Mouse (Mus musculus) limb, embryonic 12.5 days (tissue): ENCODE data around the gene Zfp691. TPM values are rescaled to one million over a fixed set of nuclear protein-coding genes. Genes with fewer than 3 reads are reported as not detected.
A peak's percentile ranks its signal among the peaks of the same experiment; 100 is the strongest.

ENCODE experiments used
- ATAC-seq: fragments of 200-750 bp; cut with Nextera tagmentation; 2 replicates; pipeline ENCODE4 v1.8.0; 2017; ENCODE audit warnings: low read depth, moderate TSS enrichment; ENCODE audit not compliant: insufficient number of reproducible peaks, insufficient read depth, low FRiP score, low TSS enrichment
- H3K27ac ChIP-seq: fragments of 300-500 bp; sonication (generic); 2 replicates; pipeline ENCODE4 v1.5.1; 2016; ENCODE audit warnings: mild to moderate bottlenecking, moderate library complexity
- H3K27me3 ChIP-seq: fragments of 300-500 bp; sonication (generic); 2 replicates; pipeline ENCODE4 v1.6.1; 2016; ENCODE audit warnings: mild to moderate bottlenecking, moderate library complexity
- H3K36me3 ChIP-seq: fragments of 300-500 bp; sonication (generic); 2 replicates; pipeline ENCODE4 v1.6.1; 2016; ENCODE audit warnings: mild to moderate bottlenecking, moderate library complexity
- H3K4me1 ChIP-seq: fragments of 300-500 bp; sonication (generic); replicated peaks from 2 replicates; pipeline ENCODE4 v1.6.1; 2016
- H3K4me2 ChIP-seq: fragments of 300-500 bp; sonication (generic); 2 replicates; pipeline ENCODE4 v1.6.1; 2016; ENCODE audit warnings: mild to moderate bottlenecking, moderate library complexity
- H3K4me3 ChIP-seq: fragments of 300-500 bp; sonication (generic); replicated peaks from 2 replicates; pipeline ENCODE4 v1.5.1; 2016; ENCODE audit warnings: mild to moderate bottlenecking
- H3K9ac ChIP-seq: fragments of 300-500 bp; sonication (generic); replicated peaks from 2 replicates; pipeline ENCODE4 v1.6.1; 2016; ENCODE audit warnings: mild to moderate bottlenecking, moderate library complexity
- H3K9me3 ChIP-seq: fragments of 300-500 bp; sonication (generic); 2 replicates; pipeline ENCODE4 v1.6.1; 2016; ENCODE audit warnings: mild to moderate bottlenecking, moderate library complexity
- WGBS: fragments of 180-500 bp; shearing (Covaris S2); methylation state at CpG from one replicate; pipeline ENCODE4 v1.1.7; 2016; 5-methylcytosine and 5-hydroxymethylcytosine counted together
- polyA plus RNA-seq: library from polyadenylated mRNA; unstranded; fragments of >200 nt; fragmentation: Nextera tagmentation; extraction: Ambion mirVana; gene quantifications from 2 replicates; pipeline ENCODE4 v1.2.1, GENCODE M21; 2016

The Zfp691 gene
- polyA plus RNA-seq, 1 experiment from 2014 or later = 8.4 TPM

DNA sequence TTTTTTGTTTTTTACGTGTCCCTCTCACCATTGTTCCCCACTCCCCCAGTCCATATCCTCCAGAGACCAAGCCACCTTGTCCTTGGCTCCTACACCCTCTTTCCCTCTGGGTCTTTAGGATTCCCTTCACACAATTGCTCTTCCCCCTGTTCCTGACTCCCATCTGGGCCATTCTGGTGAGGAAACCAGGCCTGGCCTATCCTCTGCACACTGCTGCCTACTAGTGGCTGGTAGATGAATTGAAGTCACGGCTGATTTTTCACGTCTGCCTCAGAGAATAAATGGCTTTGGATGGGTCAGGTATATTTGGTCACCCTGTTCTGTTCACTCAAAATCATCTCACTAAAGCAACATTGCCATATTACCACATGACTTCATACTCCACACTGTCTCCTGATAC, 33.9 kb downstream of the Zfp691 start:
- ATAC-seq = no peak
- no peak overlapping the region for H3K9ac ChIP-seq
- H3K4me2 ChIP-seq = no peak overlapping the region
- H3K36me3 ChIP-seq = peaks cover 29% of the 10 kb centered on the region
- H3K4me3 ChIP-seq = no peak overlapping the region
- no peak overlapping the region for H3K27ac ChIP-seq
- no peaks in the 10 kb centered on the region for H3K27me3 ChIP-seq
- 41% methylated on average over 3 of the region's 3 CpGs for WGBS
- H3K9me3 ChIP-seq = no peaks in the 10 kb centered on the region
- H3K4me1 ChIP-seq = peaks cover 10% of the 10 kb centered on the region; the same call in 1 of the 2 replicates

DNA sequence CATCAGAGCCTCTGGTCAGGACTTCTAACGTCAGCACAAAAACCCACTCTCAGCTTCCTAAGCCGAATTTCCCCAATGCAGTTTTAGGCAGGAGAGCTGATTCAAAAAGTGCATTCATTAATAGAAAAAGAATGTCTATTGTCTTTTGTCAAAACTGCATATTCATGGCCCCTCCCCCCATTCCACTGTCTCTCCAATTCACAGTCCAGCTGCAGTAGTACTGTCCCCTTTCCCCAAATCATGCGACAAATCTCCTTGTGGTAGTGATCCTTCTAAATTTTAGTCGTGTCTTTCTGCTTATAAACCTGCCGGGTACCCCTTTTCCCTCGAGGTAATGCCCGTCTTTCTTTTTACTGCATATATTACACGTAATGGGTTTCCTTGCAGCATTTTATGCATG, 35.2 kb downstream of the Zfp691 start:
- no peak for ATAC-seq
- Histone ChIP-seq H3K36me3 (peaks cover 42% of the 10 kb centered on the region), H3K27me3 (no peaks in the 10 kb centered on the region), H3K4me2 (peak overlapping the region; percentile 42), H3K9ac (no peak overlapping the region), H3K9me3 (no peaks in the 10 kb centered on the region), H3K4me3 (no peak overlapping the region), H3K27ac (no peak overlapping the region), H3K4me1 (peaks cover 9% of the 10 kb centered on the region; the same call in 1 of the 2 replicates)
- WGBS = 68% methylated on average over 8 of the region's 8 CpGs

DNA sequence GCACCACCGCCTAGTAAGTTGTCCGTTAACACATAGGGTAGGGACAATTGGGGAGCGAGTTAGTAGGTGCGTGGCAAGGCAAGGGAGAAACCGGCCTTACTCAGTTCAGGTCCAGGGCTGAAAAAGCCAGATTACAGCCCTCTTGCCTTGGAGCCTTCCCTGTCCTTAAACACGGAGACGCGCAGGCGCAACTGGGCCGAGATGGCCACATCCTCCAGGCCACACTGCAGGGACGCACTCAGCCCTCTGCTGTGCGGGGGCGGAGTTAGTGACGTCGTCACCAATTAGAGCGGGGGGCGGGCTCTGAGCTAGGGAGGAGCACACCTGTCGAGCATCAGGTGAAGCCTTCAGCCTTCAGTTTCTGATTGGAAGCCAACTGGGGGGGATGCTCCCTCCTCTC, 35.8 kb downstream of the Zfp691 start:
- Histone ChIP-seq H3K9me3 (no peaks in the 10 kb centered on the region), H3K36me3 (peaks cover 48% of the 10 kb centered on the region), H3K4me2 (peak overlapping the region; percentile 42), H3K27me3 (no peaks in the 10 kb centered on the region), H3K4me1 (peaks cover 9% of the 10 kb centered on the region; the same call in 1 of the 2 replicates), H3K4me3 (0 out of 2 replicates have a peak overlapping the region, but pooled peaks have one; percentile 13), H3K27ac (peak overlapping the region; percentile 64; the same call in 1 of the 2 replicates), H3K9ac (no peak overlapping the region)
- no peak; the same call in 1 of the 2 replicates for ATAC-seq
- 9% methylated on average over 18 of the region's 18 CpGs for WGBS

DNA sequence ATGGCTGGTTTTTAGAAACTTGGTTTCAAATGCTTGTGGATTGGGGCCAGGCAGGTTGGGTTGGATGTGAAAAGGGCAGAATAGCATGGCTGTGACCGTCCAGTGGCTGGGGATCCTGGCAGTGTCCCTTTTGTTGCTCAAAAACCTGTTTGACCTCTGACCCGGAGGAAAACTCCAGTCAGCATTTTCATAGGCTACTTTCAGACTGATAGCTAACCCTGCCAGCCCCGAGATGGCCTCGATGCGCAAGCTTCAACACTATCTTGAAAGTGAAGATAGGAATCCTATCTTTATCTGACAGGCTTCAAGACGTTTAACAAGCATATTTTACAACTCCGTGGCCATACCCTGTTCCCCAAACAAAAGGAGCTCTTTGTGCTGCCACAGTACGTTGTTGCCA, 36.7 kb downstream of the Zfp691 start:
- Histone ChIP-seq H3K4me2 (no peak overlapping the region), H3K36me3 (peaks cover 57% of the 10 kb centered on the region), H3K27ac (peak overlapping the region; percentile 42; the same call in 1 of the 2 replicates), H3K9me3 (no peaks in the 10 kb centered on the region), H3K9ac (no peak overlapping the region), H3K27me3 (no peaks in the 10 kb centered on the region), H3K4me3 (no peak overlapping the region), H3K4me1 (peaks cover 9% of the 10 kb centered on the region; the same call in 1 of the 2 replicates)
- ATAC-seq = no peak
- 81% methylated on average over 8 of the region's 8 CpGs for WGBS

DNA sequence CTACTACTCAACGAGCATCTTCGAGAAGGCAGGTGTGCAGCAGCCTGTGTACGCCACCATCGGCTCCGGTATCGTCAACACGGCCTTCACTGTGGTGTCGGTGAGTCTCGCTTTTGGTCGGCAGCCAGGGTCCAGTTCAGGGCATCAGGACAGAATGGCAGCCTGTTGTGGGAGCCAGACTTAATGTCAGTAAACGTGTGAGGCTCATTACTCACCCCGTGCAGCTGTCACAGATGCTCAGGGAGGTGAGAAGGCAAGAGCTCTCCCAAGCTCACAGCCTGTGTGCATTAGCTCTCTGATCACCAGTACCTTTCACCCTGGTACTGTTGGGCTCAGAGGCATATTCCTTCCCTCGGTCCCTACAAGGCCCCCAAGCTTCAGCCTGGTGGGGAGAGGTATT, 40.1 kb downstream of the Zfp691 start:
- no peak for ATAC-seq
- no peaks in the 10 kb centered on the region for H3K9me3 ChIP-seq
- H3K27me3 ChIP-seq = no peaks in the 10 kb centered on the region
- peaks cover 9% of the 10 kb centered on the region; the same call in 1 of the 2 replicates for H3K4me1 ChIP-seq
- H3K4me3 ChIP-seq = no peak overlapping the region
- H3K27ac ChIP-seq = no peak overlapping the region
- no peak overlapping the region for H3K9ac ChIP-seq
- H3K36me3 ChIP-seq = peaks cover 91% of the 10 kb centered on the region
- no peak overlapping the region for H3K4me2 ChIP-seq
- WGBS = 91% methylated on average over 13 of the region's 13 CpGs

DNA sequence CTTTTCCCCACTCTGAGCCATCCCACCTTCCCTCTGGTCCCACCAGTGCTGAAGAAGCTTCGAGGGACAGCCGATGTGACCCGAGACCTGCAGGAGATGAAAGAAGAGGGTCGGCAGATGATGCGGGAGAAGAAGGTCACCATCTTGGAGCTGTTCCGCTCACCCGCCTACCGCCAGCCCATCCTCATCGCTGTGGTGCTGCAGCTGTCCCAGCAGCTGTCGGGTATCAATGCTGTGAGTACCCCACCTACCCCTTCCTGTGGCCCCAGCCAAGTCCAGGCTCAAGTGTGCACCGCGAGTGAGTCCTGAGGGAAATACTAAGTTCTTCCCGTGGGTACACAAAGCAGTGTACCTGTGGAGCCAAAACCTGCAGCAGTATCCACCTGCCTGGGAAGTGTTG, 40.7 kb downstream of the Zfp691 start:
- H3K27ac ChIP-seq = no peak overlapping the region
- peaks cover 9% of the 10 kb centered on the region; the same call in 1 of the 2 replicates for H3K4me1 ChIP-seq
- no peak overlapping the region for H3K4me3 ChIP-seq
- 93% methylated on average over 13 of the region's 13 CpGs for WGBS
- no peak for ATAC-seq
- no peak overlapping the region for H3K4me2 ChIP-seq
- peaks cover 96% of the 10 kb centered on the region for H3K36me3 ChIP-seq
- no peaks in the 10 kb centered on the region for H3K9me3 ChIP-seq
- H3K27me3 ChIP-seq = no peaks in the 10 kb centered on the region
- H3K9ac ChIP-seq = no peak overlapping the region

DNA sequence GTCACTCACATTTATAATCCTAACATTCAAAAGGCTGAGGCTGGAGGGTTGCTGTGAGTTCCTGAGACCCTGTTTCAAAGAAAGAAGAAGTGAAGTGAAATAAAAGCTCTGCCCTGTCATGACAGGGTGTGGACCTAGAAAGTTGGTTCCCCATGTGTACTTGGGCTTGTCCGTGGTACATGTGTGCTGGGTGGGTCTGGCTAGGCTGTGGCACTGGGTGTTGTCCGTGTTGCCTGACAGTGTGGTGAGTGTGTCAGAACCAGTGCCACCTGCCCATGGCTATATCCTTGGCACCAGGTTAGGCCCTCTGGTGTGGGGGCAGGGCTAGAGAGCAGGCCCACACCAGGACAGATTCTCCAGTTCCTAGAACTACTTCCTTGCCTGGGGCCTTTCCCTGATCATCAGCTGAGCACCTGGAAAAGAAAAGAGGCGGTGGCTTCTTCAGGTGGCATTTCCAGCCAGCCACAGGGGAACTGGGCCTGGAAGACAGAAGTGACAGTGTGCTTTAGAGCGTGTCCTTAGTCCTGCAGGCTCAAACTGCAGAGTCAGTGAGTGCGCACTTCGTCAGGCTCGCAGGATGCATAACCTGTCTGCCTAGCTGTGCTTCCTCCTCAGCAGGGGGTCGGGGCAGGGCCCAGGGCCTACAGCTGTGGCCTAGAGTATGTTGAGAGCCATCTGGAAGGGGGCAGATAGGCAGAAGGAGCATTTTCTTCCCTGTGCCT, 42.6 kb downstream of the Zfp691 start:
- no peak for ATAC-seq
- WGBS = 86% methylated on average over 8 of the region's 8 CpGs
- no peak overlapping the region for H3K27ac ChIP-seq
- 0 out of 2 replicates have a peak, but pooled peaks cover 4% of the 10 kb centered on the region for H3K4me1 ChIP-seq
- peaks cover 99% of the 10 kb centered on the region for H3K36me3 ChIP-seq
- no peaks in the 10 kb centered on the region for H3K27me3 ChIP-seq
- H3K4me3 ChIP-seq = no peak overlapping the region
- H3K9me3 ChIP-seq = no peaks in the 10 kb centered on the region
- no peak overlapping the region for H3K9ac ChIP-seq
- H3K4me2 ChIP-seq = no peak overlapping the region

DNA sequence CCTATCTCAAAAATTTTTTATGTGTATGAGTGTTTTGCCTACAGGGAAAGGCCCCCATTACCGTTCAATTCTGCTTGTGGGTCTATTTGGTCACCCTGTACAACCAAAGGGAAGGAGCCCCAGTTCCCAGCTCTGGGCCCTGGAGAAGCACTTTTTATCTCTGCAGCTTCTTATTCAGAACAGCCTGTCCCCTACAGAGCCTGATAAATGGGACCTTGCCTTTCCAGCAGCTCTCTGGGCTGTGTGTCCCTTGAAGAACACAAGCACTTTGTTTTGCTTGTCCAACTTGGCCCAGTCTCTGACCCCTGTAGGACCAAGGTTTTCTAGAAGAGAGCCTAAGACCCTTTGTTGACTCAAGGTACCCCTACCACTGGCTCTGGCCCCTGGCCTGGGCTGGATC, 44.9 kb downstream of the Zfp691 start:
- no peaks in the 10 kb centered on the region for H3K9me3 ChIP-seq
- WGBS = 85% methylated on average over 1 of the region's 1 CpGs
- no peak overlapping the region for H3K4me2 ChIP-seq
- H3K27me3 ChIP-seq = no peaks in the 10 kb centered on the region
- H3K36me3 ChIP-seq = peaks cover 98% of the 10 kb centered on the region
- no peak overlapping the region for H3K4me3 ChIP-seq
- 0 out of 2 replicates have a peak, but pooled peaks cover 4% of the 10 kb centered on the region for H3K4me1 ChIP-seq
- no peak overlapping the region for H3K9ac ChIP-seq
- no peak for ATAC-seq
- H3K27ac ChIP-seq = no peak overlapping the region

DNA sequence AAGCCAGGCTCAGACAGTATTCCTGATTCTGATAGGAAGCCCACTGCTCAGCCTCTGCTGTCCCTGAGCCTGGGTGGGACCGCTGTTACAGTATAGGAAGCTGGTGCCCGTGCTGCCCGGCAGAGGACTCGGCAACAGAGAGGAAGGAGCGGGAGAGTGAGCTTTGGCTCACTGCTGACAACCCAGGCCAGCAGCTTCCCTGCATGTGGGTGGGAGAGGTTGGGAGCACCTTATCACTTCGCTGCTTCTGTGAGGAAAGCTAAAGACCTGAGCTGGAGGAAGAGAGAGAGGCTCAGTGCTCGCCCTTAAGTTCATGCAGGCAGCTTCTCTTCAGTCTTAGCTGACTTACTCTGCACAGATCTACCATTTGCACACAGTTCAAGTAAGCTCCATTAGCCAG, 45.4 kb downstream of the Zfp691 start:
- 0 out of 2 replicates have a peak, but pooled peaks cover 4% of the 10 kb centered on the region for H3K4me1 ChIP-seq
- no peak overlapping the region for H3K27ac ChIP-seq
- H3K9me3 ChIP-seq = no peaks in the 10 kb centered on the region
- WGBS = 91% methylated on average over 7 of the region's 7 CpGs
- peaks cover 98% of the 10 kb centered on the region for H3K36me3 ChIP-seq
- H3K4me2 ChIP-seq = no peak overlapping the region
- no peaks in the 10 kb centered on the region for H3K27me3 ChIP-seq
- ATAC-seq = no peak
- H3K4me3 ChIP-seq = no peak overlapping the region
- H3K9ac ChIP-seq = no peak overlapping the region

DNA sequence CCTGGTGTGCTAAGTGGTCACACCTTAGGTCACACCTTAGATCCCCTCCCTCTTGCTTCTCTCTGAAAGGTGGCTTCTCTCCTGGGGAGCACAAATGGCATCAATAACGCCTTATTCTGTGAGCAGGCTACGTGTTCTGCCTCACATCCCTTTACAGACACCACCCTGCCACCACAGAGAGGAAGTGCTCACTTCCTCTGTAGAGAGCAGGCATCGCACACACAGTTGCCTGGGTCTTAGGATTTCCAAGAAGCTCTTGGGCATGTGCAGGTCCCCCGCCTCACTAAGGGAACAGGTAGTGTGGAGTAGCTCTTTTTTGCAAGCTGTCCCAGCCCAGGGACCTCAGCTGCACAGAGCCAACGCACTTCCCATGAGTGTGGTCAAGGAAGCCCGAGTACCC, 46.8 kb downstream of the Zfp691 start:
- Histone ChIP-seq H3K4me2 (no peak overlapping the region), H3K27me3 (no peaks in the 10 kb centered on the region), H3K36me3 (peaks cover 98% of the 10 kb centered on the region), H3K9me3 (no peaks in the 10 kb centered on the region), H3K4me1 (0 out of 2 replicates have a peak, but pooled peaks cover 4% of the 10 kb centered on the region), H3K27ac (no peak overlapping the region), H3K9ac (no peak overlapping the region), H3K4me3 (no peak overlapping the region)
- 63% methylated on average over 6 of the region's 6 CpGs for WGBS
- no peak for ATAC-seq

DNA sequence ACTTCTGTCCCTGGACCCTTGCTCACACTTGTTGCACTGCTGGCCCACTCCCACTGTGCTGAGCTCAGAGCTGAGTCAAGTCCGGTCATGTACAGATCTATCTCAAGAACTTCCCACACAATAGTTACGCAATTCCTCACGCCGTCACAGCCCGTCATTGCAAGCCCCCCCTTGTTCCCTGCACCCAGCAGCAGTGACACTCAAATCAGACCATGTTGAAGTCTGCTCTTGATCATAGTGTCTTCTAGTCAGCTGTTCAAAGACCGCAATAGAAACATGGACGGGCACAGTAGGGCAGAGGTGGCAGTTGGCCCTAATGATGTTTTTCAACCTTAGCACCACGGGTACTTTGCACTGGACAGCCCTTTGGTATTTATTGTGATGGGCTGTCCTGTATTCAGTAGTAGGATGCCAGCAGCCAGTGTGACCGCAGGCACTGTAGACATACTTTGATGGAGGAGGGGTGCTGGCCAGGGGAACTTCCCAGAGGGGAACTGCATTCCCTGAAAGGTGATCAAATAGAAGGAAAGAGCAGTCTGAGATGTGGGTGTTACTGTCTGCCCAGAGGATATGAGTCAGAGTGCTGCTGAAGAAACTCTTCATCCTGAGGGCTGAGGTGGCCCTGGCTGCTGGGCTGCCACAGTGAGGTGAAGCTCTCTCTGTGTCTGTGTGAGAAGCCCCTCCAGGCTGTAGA, 48.3 kb downstream of the Zfp691 start:
- no peak overlapping the region for H3K4me3 ChIP-seq
- H3K4me2 ChIP-seq = no peak overlapping the region
- H3K9me3 ChIP-seq = no peaks in the 10 kb centered on the region
- H3K4me1 ChIP-seq = 0 out of 2 replicates have a peak, but pooled peaks cover 4% of the 10 kb centered on the region
- H3K36me3 ChIP-seq = peaks cover 98% of the 10 kb centered on the region
- no peak for ATAC-seq
- 82% methylated on average over 9 of the region's 9 CpGs for WGBS
- H3K9ac ChIP-seq = no peak overlapping the region
- H3K27me3 ChIP-seq = no peaks in the 10 kb centered on the region
- no peak overlapping the region for H3K27ac ChIP-seq
